Mouse (Mus musculus): ENCODE measurements around the gene Lzts2. TPM values are rescaled to one million over a fixed set of nuclear protein-coding genes. Genes with fewer than 3 reads are reported as not detected.
"Not testable (repeated sequence)": the region's sequence is repeated elsewhere in the genome, so short reads cannot be mapped to it uniquely, and the experiment has no call there.

Lzts2 gene
- polyA plus RNA-seq, 1 experiment from 2014 or later: 26.2 TPM

DNA sequence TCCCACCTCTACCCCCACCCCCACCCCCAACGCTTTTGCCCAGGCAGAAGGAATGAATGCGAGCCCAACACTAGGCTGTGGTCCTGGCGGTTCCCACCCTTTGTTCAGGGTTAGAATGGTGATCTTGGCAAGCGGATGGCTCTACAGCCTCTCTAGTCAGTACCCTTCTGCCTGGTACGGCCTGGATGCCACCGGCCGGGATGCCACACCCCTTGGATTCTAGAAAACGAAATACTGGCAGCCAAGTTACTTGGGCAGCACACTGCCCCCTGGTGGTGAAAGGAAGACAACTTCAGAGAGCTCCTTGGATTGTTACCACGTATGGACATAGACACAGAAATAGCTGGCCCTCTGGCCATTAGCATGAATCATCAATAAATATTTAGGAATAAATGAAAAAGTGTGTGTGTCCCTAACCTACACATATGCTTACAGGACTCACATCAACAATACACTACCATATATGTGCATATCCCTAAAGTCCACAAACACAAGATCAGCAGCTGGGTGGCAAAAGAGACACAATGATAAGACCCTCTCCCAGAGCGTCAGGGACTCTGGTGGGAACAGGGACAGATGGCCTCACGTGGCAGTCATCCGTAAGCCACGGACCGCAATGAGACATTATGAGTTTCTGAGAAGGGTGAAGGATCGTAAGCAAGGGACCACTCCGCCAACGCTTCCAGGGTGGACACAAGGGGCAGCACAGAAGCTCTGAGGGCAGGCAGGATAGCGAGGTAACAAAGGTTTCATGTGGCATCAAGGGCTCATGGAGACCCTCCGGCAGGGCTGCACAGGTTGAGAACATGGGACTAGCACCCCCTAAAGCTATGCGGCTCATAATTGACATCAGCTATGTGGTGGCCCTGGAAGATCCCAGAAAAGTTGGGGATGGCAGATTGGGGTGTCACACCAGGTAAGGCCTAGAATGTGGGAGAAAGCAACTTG lies 16.8 kb downstream of the Lzts2 start:
- Histone ChIP-seq H3K9me3 (ENCODE audit: control insufficient read depth) (no peaks in the 10 kb centered on the region), H3K27me3 (replicated peaks; ENCODE audit: control insufficient read depth, insufficient read depth, low read length) (no peaks in the 10 kb centered on the region), H3K36me3 (ENCODE audit: control insufficient read depth, insufficient read depth) (peaks cover 29% of the 10 kb centered on the region), H3K9ac (ENCODE audit: low read depth, low read length) (no peak overlapping the region), H3K4me2 (replicated peaks; ENCODE audit: low read depth) (peak overlapping the region; percentile 60), H3K27ac (ENCODE audit: low read depth, low read length) (no peak overlapping the region), H3K4me1 (replicated peaks; ENCODE audit: control insufficient read depth, insufficient read depth, low read length) (no peaks in the 10 kb centered on the region; the same call in 1 of the 2 replicates), H3K4me3 (ENCODE audit: low read depth, low read length) (peak overlapping the region; percentile 15; the same call in 1 of the 2 replicates)
- TF ChIP-seq CTCF (IDR thresholded peaks at IDR 0.05; ENCODE audit: low read depth): peak; percentile 89
- no peak for ATAC-seq
- 39% methylated on average over 20 of the region's 20 CpGs for WGBS

DNA sequence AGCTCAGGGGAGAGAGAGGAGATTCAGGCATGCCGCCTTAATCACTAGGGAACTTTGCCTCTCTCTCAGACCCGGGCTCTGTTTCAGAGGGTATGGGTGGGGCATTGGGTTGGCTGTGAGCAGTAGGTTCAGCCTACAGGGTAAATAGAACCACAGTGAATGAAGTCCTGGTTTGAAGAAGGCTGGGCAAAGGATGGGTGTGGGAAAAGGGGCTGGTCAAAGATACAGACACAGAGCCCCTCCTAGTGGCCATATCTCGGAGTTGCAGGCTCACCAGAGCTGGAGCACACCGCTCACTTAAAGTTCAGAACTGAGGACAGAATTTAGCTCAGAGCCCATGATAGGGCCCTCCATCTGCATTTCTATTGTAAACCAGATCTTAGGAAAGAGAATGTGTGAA lies 17.6 kb downstream of the Lzts2 start:
- no peak overlapping the region for H3K27ac ChIP-seq (ENCODE audit: low read depth, low read length)
- H3K27me3 ChIP-seq (replicated peaks; ENCODE audit: control insufficient read depth, insufficient read depth, low read length): no peaks in the 10 kb centered on the region
- H3K9ac ChIP-seq (ENCODE audit: low read depth, low read length): no peak overlapping the region
- peak; percentile 91 for TF ChIP-seq CTCF (IDR thresholded peaks at IDR 0.05; ENCODE audit: low read depth)
- no peaks in the 10 kb centered on the region for H3K9me3 ChIP-seq (ENCODE audit: control insufficient read depth)
- no peaks in the 10 kb centered on the region; the same call in 1 of the 2 replicates for H3K4me1 ChIP-seq (replicated peaks; ENCODE audit: control insufficient read depth, insufficient read depth, low read length)
- peaks cover 21% of the 10 kb centered on the region for H3K36me3 ChIP-seq (ENCODE audit: control insufficient read depth, insufficient read depth)
- WGBS: 14% methylated on average over 4 of the region's 4 CpGs
- H3K4me2 ChIP-seq (replicated peaks; ENCODE audit: low read depth): no peak overlapping the region
- ATAC-seq: peak; percentile 50
- H3K4me3 ChIP-seq (ENCODE audit: low read depth, low read length): no peak overlapping the region

DNA sequence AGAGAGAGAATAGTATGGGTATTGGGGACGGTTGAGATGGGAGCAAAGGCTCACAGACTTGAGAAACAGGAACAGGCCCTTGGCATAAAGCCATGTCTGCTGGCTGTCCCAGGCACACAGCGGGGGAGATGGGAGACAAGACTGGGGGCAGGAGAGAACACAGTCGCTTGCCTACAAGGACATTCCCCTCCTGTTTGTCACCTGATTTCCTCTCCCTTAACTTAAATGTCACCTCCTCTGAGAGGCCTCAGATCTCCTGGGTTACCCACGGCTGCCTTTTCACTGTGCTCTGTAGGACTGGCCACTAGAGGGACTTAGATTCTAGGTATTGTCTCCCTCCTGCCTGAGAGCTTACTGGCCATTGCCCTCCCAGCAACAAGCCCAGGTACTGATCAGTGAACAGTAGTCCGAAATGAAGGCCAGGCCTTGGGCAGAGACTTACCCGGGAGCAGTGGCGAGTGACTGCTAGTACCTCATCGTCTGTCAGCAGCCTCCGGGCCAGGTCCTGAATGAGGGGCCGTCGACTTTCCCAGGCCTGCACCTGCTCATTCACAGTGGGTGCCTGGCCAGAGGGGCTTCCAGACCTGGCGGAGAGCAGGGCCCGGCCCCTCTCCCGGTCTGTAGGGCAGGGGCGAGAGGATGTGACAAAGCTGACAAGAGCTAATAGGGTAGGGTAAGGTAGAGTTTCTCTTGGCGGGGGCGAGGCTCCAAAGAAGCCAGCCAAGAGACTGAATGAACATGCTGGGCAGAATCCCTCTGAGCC lies 18.5 kb downstream of the Lzts2 start:
- TF ChIP-seq CTCF (IDR thresholded peaks at IDR 0.05; ENCODE audit: low read depth): peak; percentile 68

DNA sequence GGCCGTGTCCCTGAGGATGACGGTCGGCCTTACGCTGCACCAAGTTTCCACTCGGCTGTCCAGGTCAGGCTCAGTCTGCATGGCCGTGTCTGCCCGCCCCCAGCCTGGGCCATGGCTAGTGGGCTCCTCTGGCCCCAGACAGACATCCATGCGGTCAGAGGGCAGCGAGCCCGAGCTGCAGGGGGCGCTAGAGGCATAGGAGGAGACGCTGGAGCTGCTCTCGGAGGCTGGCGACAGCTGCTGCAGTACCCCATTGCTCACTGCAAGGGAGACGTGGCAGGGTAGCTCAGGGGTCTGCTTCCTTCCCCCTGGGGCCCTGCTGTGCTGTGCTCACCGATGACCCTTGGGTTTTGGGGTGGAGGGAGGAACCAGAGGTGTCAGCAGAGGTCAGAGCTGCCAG lies 22.7 kb downstream of the Lzts2 start:
- Histone ChIP-seq H3K27ac (ENCODE audit: low read depth, low read length) (no peak overlapping the region), H3K27me3 (replicated peaks; ENCODE audit: control insufficient read depth, insufficient read depth, low read length) (0 out of 2 replicates have a peak, but pooled peaks cover 3% of the 10 kb centered on the region), H3K4me2 (replicated peaks; ENCODE audit: low read depth) (no peak overlapping the region), H3K9me3 (ENCODE audit: control insufficient read depth) (no peaks in the 10 kb centered on the region), H3K4me3 (ENCODE audit: low read depth, low read length) (no peak overlapping the region), H3K36me3 (ENCODE audit: control insufficient read depth, insufficient read depth) (no peaks in the 10 kb centered on the region), H3K9ac (ENCODE audit: low read depth, low read length) (no peak overlapping the region), H3K4me1 (replicated peaks; ENCODE audit: control insufficient read depth, insufficient read depth, low read length) (no peaks in the 10 kb centered on the region)
- peak; percentile 83 for TF ChIP-seq CTCF (IDR thresholded peaks at IDR 0.05; ENCODE audit: low read depth)
- WGBS: 42% methylated on average over 15 of the region's 16 CpGs
- no peak for ATAC-seq

More for the DNA sequence above, 18.5 kb downstream of the Lzts2 start:
- Histone ChIP-seq H3K4me1 (replicated peaks; ENCODE audit: control insufficient read depth, insufficient read depth, low read length) (no peaks in the 10 kb centered on the region; the same call in 1 of the 2 replicates), H3K27me3 (replicated peaks; ENCODE audit: control insufficient read depth, insufficient read depth, low read length) (no peaks in the 10 kb centered on the region), H3K9me3 (ENCODE audit: control insufficient read depth) (no peaks in the 10 kb centered on the region), H3K36me3 (ENCODE audit: control insufficient read depth, insufficient read depth) (peaks cover 12% of the 10 kb centered on the region; the same call in 1 of the 2 replicates), H3K4me3 (ENCODE audit: low read depth, low read length) (no peak overlapping the region), H3K9ac (ENCODE audit: low read depth, low read length) (no peak overlapping the region), H3K27ac (ENCODE audit: low read depth, low read length) (no peak overlapping the region), H3K4me2 (replicated peaks; ENCODE audit: low read depth) (no peak overlapping the region)
- WGBS: 62% methylated on average over 17 of the region's 17 CpGs
- no peak for ATAC-seq

DNA sequence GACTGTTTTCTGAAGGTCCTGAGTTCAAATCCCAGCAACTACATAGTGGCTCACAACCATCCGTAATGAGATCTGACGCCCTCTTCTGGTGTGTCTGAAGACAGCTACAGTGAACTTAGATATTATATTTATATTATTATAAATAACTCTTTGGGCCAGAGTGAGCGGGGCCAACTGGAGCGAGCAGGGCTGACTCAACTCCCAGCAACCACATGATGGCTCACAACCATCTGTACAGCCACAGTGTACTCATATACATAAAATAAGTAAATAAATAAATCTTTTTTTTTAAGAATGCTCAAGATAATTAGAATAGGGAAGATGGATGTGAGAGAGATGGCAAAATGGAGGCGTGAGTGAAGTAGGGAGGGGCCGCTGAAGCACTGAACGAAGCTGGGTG lies 24.0 kb downstream of the Lzts2 start:
- not testable (repeated sequence) for H3K27me3 ChIP-seq (replicated peaks; ENCODE audit: control insufficient read depth, insufficient read depth, low read length); H3K27ac ChIP-seq (ENCODE audit: low read depth, low read length); ATAC-seq; H3K4me1 ChIP-seq (replicated peaks; ENCODE audit: control insufficient read depth, insufficient read depth, low read length); H3K4me3 ChIP-seq (ENCODE audit: low read depth, low read length); H3K9me3 ChIP-seq (ENCODE audit: control insufficient read depth); H3K9ac ChIP-seq (ENCODE audit: low read depth, low read length); H3K36me3 ChIP-seq (ENCODE audit: control insufficient read depth, insufficient read depth); H3K4me2 ChIP-seq (replicated peaks; ENCODE audit: low read depth)
- 82% methylated on average over 7 of the region's 7 CpGs for WGBS

DNA sequence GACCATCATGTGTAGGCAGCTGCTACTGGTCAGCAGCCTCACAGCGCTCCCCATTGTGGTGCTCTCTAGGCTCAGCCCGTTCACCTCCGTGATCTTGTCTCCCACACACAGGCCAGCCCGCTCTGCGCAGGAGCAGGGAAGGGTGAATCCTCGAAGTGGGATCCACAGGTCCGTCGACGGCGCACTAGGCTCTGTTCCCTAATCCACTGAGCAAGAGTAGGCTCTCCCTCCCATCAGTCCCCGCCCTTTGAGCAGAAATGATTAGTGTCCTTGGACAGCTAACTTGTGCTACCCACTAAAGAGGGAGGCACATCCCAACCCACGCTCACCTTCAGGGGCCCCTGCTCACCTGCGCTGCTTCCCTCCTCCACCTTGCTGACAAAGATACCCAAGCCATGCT lies 26.0 kb downstream of the Lzts2 start:
- 0 out of 2 replicates have a peak, but pooled peaks cover 3% of the 10 kb centered on the region for H3K4me1 ChIP-seq (replicated peaks; ENCODE audit: control insufficient read depth, insufficient read depth, low read length)
- TF ChIP-seq CTCF (IDR thresholded peaks at IDR 0.05; ENCODE audit: low read depth): no peak
- H3K9ac ChIP-seq (ENCODE audit: low read depth, low read length): no peak overlapping the region
- no peak overlapping the region for H3K4me3 ChIP-seq (ENCODE audit: low read depth, low read length)
- no peaks in the 10 kb centered on the region for H3K36me3 ChIP-seq (ENCODE audit: control insufficient read depth, insufficient read depth)
- H3K4me2 ChIP-seq (replicated peaks; ENCODE audit: low read depth): no peak overlapping the region
- no peak for ATAC-seq
- WGBS: 57% methylated on average over 13 of the region's 13 CpGs
- peaks cover 8% of the 10 kb centered on the region for H3K27me3 ChIP-seq (replicated peaks; ENCODE audit: control insufficient read depth, insufficient read depth, low read length)
- H3K9me3 ChIP-seq (ENCODE audit: control insufficient read depth): no peaks in the 10 kb centered on the region
- H3K27ac ChIP-seq (ENCODE audit: low read depth, low read length): no peak overlapping the region
